Mouse (Mus musculus) retina, adult 2 months (tissue): Measurements from ENCODE around the gene Pnmal2.
A peak's percentile ranks its signal among the peaks of the same experiment; 100 is the strongest.

Experiments used
- DNase-seq: peaks from one replicate; pipeline ENCODE4 v3.0.0-alpha.2; 2012; ENCODE audit warnings: low read depth, low spot score

Pnmal2 gene

DNA sequence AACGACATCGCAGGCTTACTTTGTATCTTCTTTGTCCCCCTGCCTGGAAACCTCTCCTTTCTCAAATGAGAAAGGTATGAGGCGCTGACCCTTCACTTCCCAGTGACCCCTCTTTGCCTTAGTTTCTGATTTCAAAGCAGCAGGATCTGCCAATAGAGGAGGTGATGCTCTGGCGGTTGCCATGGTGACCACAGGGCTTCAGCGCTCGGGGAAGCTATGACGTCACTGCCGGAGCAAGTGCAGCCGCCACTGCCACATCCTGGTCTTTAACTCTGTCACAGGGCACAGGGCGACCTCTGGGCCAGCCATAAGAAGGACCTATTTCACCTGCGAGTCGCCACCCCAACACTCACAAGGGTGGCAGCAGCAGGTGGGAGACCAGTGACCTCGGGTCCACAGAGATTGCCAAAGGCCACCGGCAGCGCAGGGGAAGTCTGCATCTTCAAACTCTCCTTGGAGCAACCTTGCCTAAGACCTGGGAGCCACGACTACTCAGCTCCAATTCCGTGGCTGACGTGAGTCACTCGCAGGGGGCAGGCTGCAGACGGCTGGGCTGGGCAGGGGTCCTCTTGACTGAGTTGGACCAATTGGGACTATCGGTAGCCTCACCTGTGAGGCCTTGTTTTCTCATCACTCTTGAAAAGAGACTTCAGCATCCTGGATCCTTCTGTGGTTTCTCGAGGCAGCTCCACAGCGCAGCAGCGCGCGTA is 38.5 kb downstream of the Pnmal2 start, which contains the start of gene Gm42372:
Gene Gm42372 (plus strand): TSS at position 228 of the 710 bp plus-strand sequence.
- peak; percentile 50 for DNase-seq

GRCm38 (mm10) chr7:16987541-16988149 is 43.2 kb downstream of the Pnmal2 start:
- DNase-seq: no peak

- no peak for DNase-seq
Observed at GRCm38 (mm10) chr7:16988405-16988804, 43.9 kb downstream of the Pnmal2 start.

DNA sequence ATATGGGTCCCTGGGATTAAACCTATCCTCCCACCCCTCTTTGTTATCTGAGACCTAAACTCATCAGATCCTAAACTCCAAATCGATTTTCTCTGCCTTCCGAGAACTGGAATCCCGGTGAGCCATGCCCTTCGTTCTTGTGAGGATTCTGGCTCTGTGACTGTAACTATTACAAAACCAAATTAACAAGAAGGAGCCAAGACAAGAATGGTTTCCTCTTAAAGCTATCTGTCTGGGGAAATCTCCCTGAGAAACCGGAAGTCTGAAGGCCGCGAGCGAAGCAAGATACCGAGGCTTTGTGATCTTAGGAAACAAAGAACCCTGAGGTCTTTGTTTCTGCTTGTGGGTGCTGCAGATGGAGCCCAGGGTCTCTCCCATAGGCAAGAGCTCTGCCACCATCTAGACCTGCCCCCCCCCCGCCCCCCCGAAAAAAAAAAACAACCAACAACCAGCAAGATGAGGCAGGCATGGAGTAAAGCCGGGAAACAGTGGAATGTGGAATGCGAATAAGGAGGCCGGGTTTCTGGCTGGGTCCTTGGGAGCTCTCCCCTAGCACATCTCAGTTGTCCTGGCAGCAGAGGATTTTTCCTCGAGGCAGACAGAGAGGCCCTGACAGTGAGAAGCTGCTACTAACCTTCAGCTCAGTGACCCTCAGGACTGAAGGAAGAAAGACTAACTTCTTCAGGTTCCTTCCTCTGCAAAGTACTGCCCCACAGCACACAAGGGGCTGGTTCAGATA is 45.7 kb downstream of the Pnmal2 start:
- DNase-seq: no peak

- DNase-seq: no peak
Observed at GRCm38 (mm10) chr7:16991681-16992450, 47.4 kb downstream of the Pnmal2 start.

- DNase-seq: no peak
Observed at GRCm38 (mm10) chr7:16992451-16992807, 47.9 kb downstream of the Pnmal2 start, which contains the start of gene Ccdc8. Ccdc8 (plus strand) TSS chr7:16992708.

DNA sequence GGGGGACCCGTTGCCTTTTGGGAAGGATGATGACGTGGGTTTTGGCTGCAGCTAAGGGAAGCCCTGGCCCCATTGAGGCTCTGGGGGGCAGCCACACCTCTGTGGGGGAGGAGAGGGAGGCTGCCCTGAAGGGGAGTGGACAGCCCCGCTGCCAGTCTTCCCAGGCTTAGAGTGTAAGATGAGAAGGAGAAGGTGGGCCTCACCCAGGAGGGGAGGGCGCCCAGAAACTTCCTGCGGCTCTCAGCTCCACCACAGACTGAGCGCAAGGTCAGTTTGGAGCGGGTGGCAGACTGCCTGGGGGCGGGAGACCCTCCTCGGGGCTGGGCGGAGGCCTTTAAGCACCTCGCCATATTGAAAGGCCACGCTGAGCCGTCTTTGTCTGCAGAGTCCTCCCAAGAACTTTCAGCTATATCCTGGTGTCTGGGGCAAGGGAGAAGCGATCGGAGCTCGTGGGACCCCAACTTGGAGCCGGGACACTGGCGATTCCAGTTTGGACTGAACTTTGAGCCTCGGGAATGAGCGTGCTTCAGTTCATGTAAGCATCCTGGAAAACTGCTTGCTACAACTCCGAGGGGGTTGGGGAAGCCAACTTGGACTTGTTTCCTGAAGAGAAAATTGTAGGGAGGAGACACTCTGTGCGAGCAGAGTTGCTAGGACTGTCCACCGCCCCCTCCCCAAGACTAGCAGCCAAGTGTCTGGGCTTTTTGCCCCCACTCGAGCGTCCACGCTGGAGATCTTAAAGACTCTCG is 49.3 kb downstream of the Pnmal2 start:
- no peak for DNase-seq

- no peak for DNase-seq
Observed at GRCm38 (mm10) chr7:16994400-16994799, 49.9 kb downstream of the Pnmal2 start.

DNA sequence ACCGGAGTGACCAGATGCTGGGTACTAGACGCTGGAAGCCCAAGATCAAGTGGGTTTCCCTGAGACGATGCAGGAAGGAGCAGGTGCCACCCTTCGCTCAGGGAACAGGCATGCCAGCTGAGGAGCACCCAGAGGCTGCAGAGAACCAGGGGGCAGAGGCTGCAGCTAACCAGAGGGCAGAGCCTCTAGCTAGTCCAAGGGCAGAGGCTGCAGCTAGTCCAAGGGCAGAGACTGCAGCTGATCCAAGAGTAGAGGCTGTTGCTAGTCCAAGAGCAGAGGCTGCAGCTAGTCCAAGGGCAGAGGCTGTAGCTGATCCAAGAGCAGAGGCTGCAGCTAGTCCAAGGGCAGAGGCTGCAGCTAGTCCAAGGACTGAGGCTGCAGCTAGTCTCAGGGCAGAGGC is 50.9 kb downstream of the Pnmal2 start:
- DNase-seq: no peak
